Mouse (Mus musculus) bone marrow, adult 2 months (tissue): ENCODE data around the gene Bag6.
A peak's percentile ranks its signal among the peaks of the same experiment; 100 is the strongest.

Experiments
- CTCF ChIP-seq: fragments of 200-500 bp; IDR thresholded peaks from 2 replicates; pipeline ENCODE4 v1.5.1; 2011; ENCODE audit warnings: low read length, control low read depth; ENCODE audit not compliant: control insufficient read depth, insufficient read depth
- POLR2A ChIP-seq: fragments of 200-500 bp; IDR thresholded peaks from 2 replicates; pipeline ENCODE4 v1.6.1; 2011; ENCODE audit warnings: low read depth, mild to moderate bottlenecking, control low read depth, low read length, borderline replicate concordance; ENCODE audit not compliant: control insufficient read depth

DNA sequence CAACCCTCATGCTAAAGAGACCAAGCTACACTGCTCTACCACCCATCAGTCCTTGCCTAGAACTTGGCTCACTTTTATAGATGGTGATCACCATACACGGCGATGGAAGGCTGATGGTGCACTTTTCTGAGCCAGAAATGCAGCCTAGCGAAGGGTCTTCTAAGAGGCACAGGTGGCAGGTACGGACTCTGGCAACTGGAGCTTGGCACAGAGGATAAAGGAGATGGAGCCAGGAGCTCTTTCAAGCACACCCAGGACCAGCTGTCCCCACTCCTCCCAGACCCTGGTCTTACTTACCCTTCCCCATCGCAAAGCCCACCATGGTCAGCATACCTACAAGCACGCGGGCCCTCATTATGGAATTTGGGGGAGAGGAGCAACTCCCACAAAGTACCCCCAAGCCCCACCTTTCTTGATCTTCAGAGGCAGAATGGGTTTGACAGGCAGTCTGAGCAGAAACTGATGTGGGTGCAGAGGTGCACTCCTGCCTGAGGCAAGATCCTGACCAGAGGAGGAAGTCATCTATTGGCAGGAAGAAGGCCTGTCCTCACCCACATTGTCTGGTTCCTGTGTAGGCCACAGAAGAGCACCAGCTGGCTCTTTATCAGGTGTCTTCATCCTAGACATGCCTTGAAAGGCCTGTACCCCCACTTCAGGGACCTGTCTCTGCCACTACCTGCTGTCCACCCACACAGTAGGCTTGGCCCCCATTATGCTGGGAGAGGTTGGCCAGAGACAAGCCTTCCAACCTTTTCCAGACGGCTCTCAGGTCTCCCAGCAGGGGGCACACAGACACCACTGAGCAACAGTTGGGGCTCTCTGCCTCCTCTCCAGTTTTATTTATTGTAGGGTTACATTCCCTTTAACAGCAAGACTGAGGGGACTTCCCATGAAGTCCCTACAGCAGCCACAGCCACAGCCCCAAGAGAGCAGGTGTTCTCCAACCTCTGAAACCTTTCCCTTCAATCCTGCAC, 19.6 kb upstream of the Bag6 start, which contains the start of gene Ly6g5b:
- TF ChIP-seq CTCF (peak; percentile 67), POLR2A (no peak)
